Mouse (Mus musculus) bone marrow, adult 2 months (tissue): ENCODE results near the gene Samd11. TPM values are rescaled to one million over a fixed set of nuclear protein-coding genes. Genes with fewer than 3 reads are reported as not detected.

ENCODE experiments used
- H3K27ac ChIP-seq: fragments of 200-500 bp; 2 replicates; pipeline ENCODE4 v1.5.1; 2012; ENCODE audit warnings: low read depth, mild to moderate bottlenecking, control low read depth, inconsistent platforms, low read length; ENCODE audit not compliant: control insufficient read depth, poor library complexity, insufficient read depth
- H3K4me1 ChIP-seq: fragments of 200-500 bp; 2 replicates; pipeline ENCODE4 v1.6.1; 2011; ENCODE audit warnings: low read length; ENCODE audit not compliant: control insufficient read depth, insufficient read depth
- H3K4me3 ChIP-seq: fragments of 200-500 bp; replicated peaks from 2 replicates; pipeline ENCODE3; 2011; ENCODE audit warnings: mild to moderate bottlenecking, low read depth, low read length, control low read depth; ENCODE audit not compliant: control insufficient read depth
- CTCF ChIP-seq: fragments of 200-500 bp; IDR thresholded peaks from 2 replicates; pipeline ENCODE4 v1.5.1; 2011; ENCODE audit warnings: low read length, control low read depth; ENCODE audit not compliant: control insufficient read depth, insufficient read depth
- POLR2A ChIP-seq: fragments of 200-500 bp; IDR thresholded peaks from 2 replicates; pipeline ENCODE4 v1.6.1; 2011; ENCODE audit warnings: low read depth, mild to moderate bottlenecking, control low read depth, low read length, borderline replicate concordance; ENCODE audit not compliant: control insufficient read depth
- WGBS: fragments of 180-500 bp; shearing (Covaris S2); methylation state at CpG from one replicate; pipeline ENCODE4 v1.1.7; 2018; 5-methylcytosine and 5-hydroxymethylcytosine counted together
- polyA plus RNA-seq: library from polyadenylated mRNA; stranded (reverse); fragments of >200 nt; gene quantifications from 2 replicates; pipeline ENCODE4 v1.2.4, GENCODE M21; 2011; ENCODE audit warnings: low replicate concordance; ENCODE audit not compliant: missing spikeins, insufficient read depth, insufficient read length

Gene Samd11
- polyA plus RNA-seq, 1 experiment, result 90.7 TPM

DNA sequence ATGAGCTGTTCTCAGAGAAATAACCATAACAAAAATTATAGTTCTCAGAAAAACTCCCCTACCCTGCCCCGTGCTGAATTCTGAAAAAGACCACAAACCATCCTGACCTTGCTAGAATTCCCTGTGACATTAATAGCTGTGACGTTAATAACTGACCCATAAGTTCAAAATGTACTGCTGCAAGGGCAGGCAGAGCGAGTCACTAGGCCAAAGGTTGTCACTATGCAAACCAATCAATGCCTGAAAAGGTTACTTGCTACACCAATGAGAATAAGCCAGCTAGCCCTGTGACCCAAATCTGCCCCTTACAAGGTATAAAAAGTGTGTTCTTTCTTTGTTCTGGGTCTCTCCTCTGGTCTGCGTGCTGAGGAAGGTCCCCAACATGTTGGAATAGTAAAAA lies 46.6 kb downstream of the Samd11 start:
- Histone ChIP-seq H3K4me3 (no peak overlapping the region), H3K4me1 (peaks cover 2% of the 10 kb centered on the region; the same call in 1 of the 2 replicates), H3K27ac (no peak overlapping the region)
- TF ChIP-seq POLR2A, result no peak
- TF ChIP-seq CTCF, result no peak
- 94% methylated on average over 4 of the region's 4 CpGs for WGBS

DNA sequence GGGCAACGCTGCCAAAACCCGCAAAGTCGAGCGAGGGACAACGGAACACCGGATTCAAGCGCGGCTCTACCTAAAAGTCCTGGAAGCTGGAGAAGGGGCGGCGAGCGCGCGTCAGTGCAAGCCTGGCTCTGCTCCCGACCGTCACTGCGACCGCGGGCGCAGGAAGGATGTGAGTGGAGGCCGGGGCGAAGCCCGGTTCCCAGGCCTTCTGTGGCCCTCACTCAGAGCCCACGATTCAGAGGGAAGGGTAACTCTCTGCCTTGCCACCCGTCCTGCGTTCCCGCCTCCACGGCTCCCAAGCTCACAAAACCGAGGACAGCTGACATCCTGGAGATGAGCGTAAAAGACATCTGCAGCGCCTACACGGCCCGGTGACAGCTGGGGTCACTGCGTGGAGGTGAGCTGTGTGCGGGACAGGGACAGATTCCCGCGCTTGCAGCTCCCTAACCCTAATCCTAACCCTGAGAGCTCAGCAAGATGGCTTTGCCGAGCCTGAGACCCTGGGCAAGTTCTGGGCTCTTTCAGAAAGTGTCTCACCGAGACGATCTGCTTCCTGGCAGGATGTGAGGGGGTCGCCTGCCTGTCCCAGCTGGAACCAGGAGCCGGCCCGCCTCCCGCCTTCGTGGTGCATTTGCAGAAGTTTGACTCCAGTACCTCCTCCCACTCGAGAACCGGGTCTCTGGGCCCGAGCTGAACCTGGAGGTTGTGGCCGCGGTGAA lies 51.9 kb downstream of the Samd11 start:
- Histone ChIP-seq H3K27ac (peak overlapping the region; percentile 71), H3K4me1 (peaks cover 2% of the 10 kb centered on the region; the same call in 1 of the 2 replicates), H3K4me3 (peak overlapping the region; percentile 92)
- no peak for TF ChIP-seq POLR2A
- no peak for TF ChIP-seq CTCF
- WGBS, result under 1% methylated on average over 49 of the region's 49 CpGs

DNA sequence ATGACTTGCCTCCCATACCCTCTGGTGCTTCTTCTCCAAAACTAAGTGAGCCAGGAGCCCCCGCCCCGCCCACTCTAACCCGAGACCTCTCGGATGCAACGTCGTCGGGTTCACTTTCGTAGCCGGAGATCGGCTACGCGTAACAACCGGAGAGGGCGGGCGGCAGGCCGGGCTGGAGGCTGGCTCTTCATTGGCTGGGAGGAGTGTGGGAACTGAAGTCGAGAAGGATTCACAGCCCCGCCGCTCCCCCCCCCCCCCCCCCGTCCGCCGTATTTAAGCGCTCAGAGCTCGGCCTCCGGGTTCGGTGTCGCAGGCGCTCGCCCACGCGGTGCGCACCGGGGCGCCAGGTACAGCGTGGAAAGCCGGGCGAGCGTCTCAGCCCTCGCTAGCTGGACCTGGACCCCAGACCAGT lies 52.5 kb downstream of the Samd11 start, which contains the start of gene AW011738:
Gene AW011738, plus strand, starts transcription at position 304 of the 412 bp plus-strand sequence.
- Histone ChIP-seq H3K4me3 (peak within 1 kb of the TSS; percentile 92), H3K27ac (peak within 1 kb of the TSS; percentile 91), H3K4me1 (peaks cover 2% of the 10 kb centered on the region)
- 1% methylated on average over 36 of the region's 39 CpGs for WGBS
- TF ChIP-seq POLR2A (peak; percentile 65; the same call in 1 of the 2 replicates), CTCF (no peak)

DNA sequence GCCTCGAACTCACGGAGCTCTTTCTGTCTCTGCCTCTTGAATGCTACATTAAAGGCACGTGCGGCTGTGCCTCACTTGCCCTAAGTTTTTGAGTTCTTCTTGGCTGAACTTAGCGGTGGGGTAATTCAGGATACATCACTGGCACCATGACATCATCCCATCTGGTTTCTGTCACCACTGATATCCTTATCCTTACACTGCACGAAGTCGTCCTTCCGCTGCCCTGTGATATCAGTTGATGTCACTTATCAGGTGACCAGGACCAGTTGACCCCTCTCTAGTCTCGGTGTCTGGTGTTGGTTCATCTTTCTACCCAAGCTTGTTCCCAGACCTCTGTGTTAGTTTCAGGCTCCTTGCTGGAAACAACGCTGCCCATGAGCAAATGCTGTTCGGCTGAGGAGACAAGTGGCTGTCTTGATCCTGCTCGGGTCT lies 53.0 kb downstream of the Samd11 start:
- peak overlapping the region; percentile 67 for H3K4me3 ChIP-seq
- H3K4me1 ChIP-seq, result peaks cover 2% of the 10 kb centered on the region
- TF ChIP-seq POLR2A (no peak), CTCF (no peak)
- H3K27ac ChIP-seq, result peak overlapping the region; percentile 91
- WGBS, result 51% methylated on average over 12 of the region's 12 CpGs

DNA sequence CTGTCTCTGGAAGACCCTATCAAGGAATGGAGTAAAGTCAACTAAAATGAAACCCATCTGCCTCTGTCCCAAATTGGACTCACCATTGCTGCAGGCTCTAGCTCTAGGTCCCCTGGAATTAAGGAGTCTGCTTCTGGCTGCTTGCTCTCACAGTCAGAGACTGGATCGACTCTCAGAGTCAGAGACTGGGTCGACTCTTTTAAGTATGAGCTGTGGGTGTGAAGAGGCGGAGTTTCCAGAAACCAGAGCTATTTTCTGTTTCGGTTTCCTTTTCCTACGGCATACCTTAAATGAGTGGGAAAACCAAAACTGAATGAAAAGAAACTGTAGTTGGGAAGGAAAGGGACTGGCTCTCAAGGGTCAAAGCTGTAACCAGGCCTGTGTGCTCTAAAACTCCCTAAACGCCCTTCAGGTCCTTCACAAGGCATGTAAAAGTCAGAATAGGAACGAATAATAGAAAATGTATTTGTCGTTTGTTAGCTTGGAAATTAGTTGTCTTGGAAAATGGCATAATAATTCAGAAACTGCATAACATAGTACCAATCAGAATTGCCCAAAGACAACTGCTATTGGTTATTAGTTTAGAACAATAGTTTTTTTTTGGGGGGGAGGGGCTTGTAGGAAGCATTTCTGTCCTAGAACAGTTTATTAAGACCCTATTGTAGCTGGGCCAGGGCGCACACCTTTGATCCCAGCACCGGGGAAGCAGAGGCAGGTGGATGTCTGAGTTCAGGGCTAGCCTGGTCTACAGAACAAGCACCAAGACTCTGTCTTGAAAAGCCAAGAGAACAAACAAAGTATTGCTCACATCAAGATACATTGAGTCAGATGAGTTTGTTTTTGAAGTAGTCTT lies 54.6 kb downstream of the Samd11 start, which contains the start of gene Isg15:
Gene Isg15, minus strand, starts transcription at position 196 of the 853 bp plus-strand sequence.
- H3K27ac ChIP-seq, result peak within 1 kb of the TSS; percentile 78
- 19% methylated on average over 10 of the region's 10 CpGs for WGBS
- H3K4me1 ChIP-seq, result peaks cover 3% of the 10 kb centered on the region
- TF ChIP-seq POLR2A, result no peak
- TF ChIP-seq CTCF, result no peak
- H3K4me3 ChIP-seq, result peak within 1 kb of the TSS; percentile 74

DNA sequence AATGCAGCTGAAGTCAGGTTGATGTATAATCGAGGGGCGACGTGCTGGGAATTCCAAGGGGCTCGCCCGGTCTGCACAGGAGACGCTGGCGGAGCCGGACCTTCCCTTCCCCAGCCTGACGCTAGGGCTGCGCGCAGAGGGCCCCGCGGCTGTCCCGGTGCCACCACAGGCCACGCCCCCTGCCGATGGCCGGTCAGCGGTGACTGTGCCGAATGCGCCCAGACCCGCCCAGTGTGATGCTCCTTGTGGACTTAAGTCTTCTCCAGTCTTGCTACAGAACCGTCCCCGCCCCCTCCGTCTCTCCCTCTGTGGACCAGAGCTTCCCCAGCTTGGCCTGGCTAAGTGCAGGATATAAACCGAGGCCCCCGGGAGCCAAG lies 57.6 kb downstream of the Samd11 start:
- Histone ChIP-seq H3K27ac (peak overlapping the region; percentile 97), H3K4me1 (peaks cover 1% of the 10 kb centered on the region)

DNA sequence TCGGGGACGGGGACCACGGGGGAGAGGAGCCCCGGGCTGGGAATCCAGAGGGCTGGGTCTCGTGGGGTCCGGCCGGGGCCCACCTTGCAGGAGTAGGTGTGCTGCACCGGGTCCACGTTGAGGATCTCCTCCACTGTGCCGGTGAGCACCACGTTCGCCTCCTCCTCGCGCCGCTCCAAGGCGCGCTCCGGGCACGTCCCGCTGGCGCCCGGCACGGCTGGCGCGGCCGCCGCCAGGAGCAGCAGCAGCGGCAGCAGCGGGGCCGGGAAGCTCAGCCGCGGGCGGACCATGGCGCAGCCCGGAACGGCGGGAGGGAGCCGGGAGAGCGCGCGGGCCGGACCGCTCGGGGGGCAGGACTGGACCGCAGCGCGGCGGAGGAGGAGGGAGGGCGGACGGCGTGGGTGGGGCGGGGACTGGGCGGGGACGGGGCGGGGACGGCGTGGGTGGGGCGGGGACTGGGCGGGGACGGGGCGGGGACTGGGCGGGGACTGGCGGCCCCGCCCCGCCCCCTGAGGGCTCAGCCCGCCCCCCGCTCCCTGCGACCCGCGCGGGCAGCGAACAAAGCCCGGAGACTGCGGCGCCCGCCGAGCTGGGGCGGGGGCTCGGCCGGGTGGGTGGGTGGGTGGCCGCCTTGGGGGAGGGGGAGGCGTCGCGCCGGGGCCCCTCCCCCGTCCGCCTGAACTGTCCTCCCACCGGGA lies 58.2 kb downstream of the Samd11 start, which contains the start of gene Agrn:
Gene Agrn, minus strand, starts transcription at position 358 of the 698 bp plus-strand sequence.
- Histone ChIP-seq H3K4me3 (peak within 1 kb of the TSS; percentile 79), H3K27ac (peak within 1 kb of the TSS; percentile 97), H3K4me1 (peaks cover 1% of the 10 kb centered on the region)
- peak; percentile 38; the same call in 1 of the 2 replicates for TF ChIP-seq POLR2A
- no peak; the same call in 1 of the 2 replicates for TF ChIP-seq CTCF
- WGBS, result 1% methylated on average over 49 of the region's 88 CpGs

More for the DNA sequence above, 57.6 kb downstream of the Samd11 start:
- 0 out of 2 replicates have a peak, but pooled peaks have one; percentile 10 for TF ChIP-seq CTCF
- TF ChIP-seq POLR2A, result peak; percentile 54; the same call in 1 of the 2 replicates
- H3K4me3 ChIP-seq, result peak overlapping the region; percentile 72
- under 1% methylated on average over 26 of the region's 26 CpGs for WGBS

Other genes with a start within 250 kb of the Samd11 start
- 6.4 and 12.4 TPM in 2 replicates for gene Tnfrsf4, start 241.8 kb downstream of the Samd11 start, polyA plus RNA-seq
- gene Tnfrsf18, start 229.5 kb downstream of the Samd11 start, polyA plus RNA-seq, result 7.9 and 8.0 TPM in 2 replicates
- not detected in 2 replicates for gene Ttll10, start 196.2 kb downstream of the Samd11 start, polyA plus RNA-seq
- 18.8 and 30.8 TPM in 2 replicates for gene 9430015G10Rik, start 145.7 kb downstream of the Samd11 start, polyA plus RNA-seq
- 0.85 TPM in 1 of 2 replicates, not detected in the other for gene Rnf223, start 125.1 kb downstream of the Samd11 start, polyA plus RNA-seq
- gene Agrn, start 58.2 kb downstream of the Samd11 start, polyA plus RNA-seq, result 21.5 and 37.5 TPM in 2 replicates
- 134 and 235 TPM in 2 replicates for gene Isg15, start 54.8 kb downstream of the Samd11 start, polyA plus RNA-seq
- 8.2 and 9.5 TPM in 2 replicates for gene AW011738, start 52.4 kb downstream of the Samd11 start, polyA plus RNA-seq
- gene Perm1, start 39.8 kb downstream of the Samd11 start, polyA plus RNA-seq, result 0.99 and 1.8 TPM in 2 replicates
- 15.7 and 42.5 TPM in 2 replicates for gene Plekhn1, start 20.8 kb downstream of the Samd11 start, polyA plus RNA-seq
- gene Noc2l, start 19.6 kb downstream of the Samd11 start, polyA plus RNA-seq, result 42.7 and 68.9 TPM in 2 replicates
- not detected in 2 replicates for gene Vmn2r-ps159, start 75.4 kb upstream of the Samd11 start, polyA plus RNA-seq